Mouse (Mus musculus) lung, postnatal 25 days (tissue): ENCODE measurements around the gene Gm13275.
"Not testable (repeated sequence)": the region's sequence is repeated elsewhere in the genome, so short reads cannot be mapped to it uniquely, and the experiment has no call there.

Experiments
- DNase-seq: peaks from one replicate; pipeline ENCODE4 v3.0.0; 2022; ENCODE audit warnings: low spot score

Gene Gm13275

GRCm38 (mm10) chr4:88793936-88794675 lies at the start of gene Gm13275:
TSS of gene Gm13275 (plus strand) at chr4:88794487.
- DNase-seq = peak; percentile 38

- no peak for DNase-seq
These were observed 44.4 kb upstream of the Gm13275 start for GRCm38 (mm10) chr4:88749926-88750325.

- DNase-seq = peak; percentile 39
These were observed 39.4 kb upstream of the Gm13275 start, which contains the start of gene Gm13271 for GRCm38 (mm10) chr4:88754818-88755340. TSS of gene Gm13271 (plus strand) at chr4:88754868.

- not testable (repeated sequence) for DNase-seq
These were observed 37.4 kb upstream of the Gm13275 start for GRCm38 (mm10) chr4:88756581-88757513.

- peak; percentile 88 for DNase-seq
These were observed 36.7 kb upstream of the Gm13275 start for GRCm38 (mm10) chr4:88757628-88758031.

GRCm38 (mm10) chr4:88758751-88759150 lies 35.5 kb upstream of the Gm13275 start:
- DNase-seq = not testable (repeated sequence)

GRCm38 (mm10) chr4:88759610-88760268 lies 34.5 kb upstream of the Gm13275 start, which contains the start of gene Gm13283:
TSS of gene Gm13283 (plus strand) at chr4:88760119.
- DNase-seq = not testable (repeated sequence)

- peak; percentile 85 for DNase-seq
These were observed 33.9 kb upstream of the Gm13275 start for GRCm38 (mm10) chr4:88760431-88760830.

- peak; percentile 47 for DNase-seq
These were observed 32.5 kb upstream of the Gm13275 start for GRCm38 (mm10) chr4:88761776-88762175.

GRCm38 (mm10) chr4:88762341-88762740 lies 31.9 kb upstream of the Gm13275 start:
- not testable (repeated sequence) for DNase-seq

GRCm38 (mm10) chr4:88763384-88764018 lies 30.8 kb upstream of the Gm13275 start:
- peak; percentile 62 for DNase-seq

- not testable (repeated sequence) for DNase-seq
These were observed 20.8 kb upstream of the Gm13275 start, which contains the start of gene Gm13290 for GRCm38 (mm10) chr4:88773534-88773933. TSS of gene Gm13290 (plus strand) at chr4:88773834.

GRCm38 (mm10) chr4:88776622-88777021 lies 17.7 kb upstream of the Gm13275 start, which contains the start of gene Gm13289:
TSS of gene Gm13289 (plus strand) at chr4:88776922.
- not testable (repeated sequence) for DNase-seq

- not testable (repeated sequence) for DNase-seq
These were observed 14.7 kb upstream of the Gm13275 start, which contains the start of gene Gm13272 for GRCm38 (mm10) chr4:88779550-88779949. TSS of gene Gm13272 (plus strand) at chr4:88779850.

GRCm38 (mm10) chr4:88780320-88780719 lies 14.0 kb upstream of the Gm13275 start:
- DNase-seq = not testable (repeated sequence)

- DNase-seq = not testable (repeated sequence)
These were observed 12.5 kb upstream of the Gm13275 start, which contains the start of gene Ifnz for GRCm38 (mm10) chr4:88781831-88782230. TSS of gene Ifnz (plus strand) at chr4:88782131.

GRCm38 (mm10) chr4:88782335-88782734 lies 12.0 kb upstream of the Gm13275 start:
- DNase-seq = not testable (repeated sequence)

- DNase-seq = not testable (repeated sequence)
These were observed 8.9 kb upstream of the Gm13275 start, which contains the start of gene Gm13276 for GRCm38 (mm10) chr4:88785409-88785808. TSS of gene Gm13276 (plus strand) at chr4:88785709.

- peak; percentile 77 for DNase-seq
These were observed 5.9 kb upstream of the Gm13275 start, which contains the start of gene Gm13277 for GRCm38 (mm10) chr4:88788402-88788801. TSS of gene Gm13277 (plus strand) at chr4:88788632.

GRCm38 (mm10) chr4:88791250-88791649 lies 3.0 kb upstream of the Gm13275 start, which contains the start of gene Gm13278:
TSS of gene Gm13278 (plus strand) at chr4:88791550.
- not testable (repeated sequence) for DNase-seq
